Mouse (Mus musculus) right cerebral cortex, postnatal 36 days (tissue): ENCODE data around the gene Lmntd1.

Source experiments
- DNase-seq, 2 experiments: peaks; one replicate each; pipeline ENCODE4 v3.0.0; 2022; ENCODE audit warnings: low spot score in 2 of 2, mixed read lengths in 1 of 2

The Lmntd1 gene

DNA sequence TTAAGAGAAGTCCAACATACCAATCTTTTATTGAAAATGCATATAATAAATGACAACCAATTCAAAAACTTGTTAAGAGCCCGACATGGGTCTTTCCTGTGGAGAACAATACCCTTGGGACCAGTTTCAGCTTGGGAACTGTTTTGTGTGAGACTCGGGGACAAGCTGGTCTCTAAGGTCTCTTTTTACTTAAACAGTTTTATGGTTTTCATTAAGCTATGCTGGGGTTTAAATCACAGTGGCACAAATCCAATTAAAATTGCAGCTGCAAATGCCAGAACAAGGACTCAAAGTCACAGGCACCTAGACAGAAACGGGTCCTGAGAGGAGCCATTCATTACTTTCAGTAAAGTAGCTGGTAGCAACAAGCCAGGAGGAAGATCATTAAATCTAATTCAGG, 8.9 kb downstream of the Lmntd1 start:
- DNase-seq = no peak

DNA sequence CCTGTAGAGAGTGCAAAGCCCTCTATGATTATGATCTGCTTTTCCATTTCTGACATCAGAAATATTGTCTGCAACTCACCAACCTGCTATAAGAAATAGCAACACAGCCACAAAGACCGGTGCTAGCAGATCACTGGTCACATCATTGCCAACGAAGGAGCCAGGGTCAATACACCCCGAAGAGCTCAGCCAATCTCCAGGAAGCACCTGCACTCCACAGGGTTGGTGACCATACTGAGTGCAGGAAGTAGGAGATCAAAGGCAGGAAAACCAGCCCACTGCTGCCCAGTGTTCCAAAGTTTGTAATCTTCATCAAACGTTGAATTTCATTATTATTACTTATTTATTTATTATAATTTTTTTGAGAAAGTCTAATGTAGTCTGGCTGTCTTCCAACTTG, 9.5 kb downstream of the Lmntd1 start:
- no peak for DNase-seq

DNA sequence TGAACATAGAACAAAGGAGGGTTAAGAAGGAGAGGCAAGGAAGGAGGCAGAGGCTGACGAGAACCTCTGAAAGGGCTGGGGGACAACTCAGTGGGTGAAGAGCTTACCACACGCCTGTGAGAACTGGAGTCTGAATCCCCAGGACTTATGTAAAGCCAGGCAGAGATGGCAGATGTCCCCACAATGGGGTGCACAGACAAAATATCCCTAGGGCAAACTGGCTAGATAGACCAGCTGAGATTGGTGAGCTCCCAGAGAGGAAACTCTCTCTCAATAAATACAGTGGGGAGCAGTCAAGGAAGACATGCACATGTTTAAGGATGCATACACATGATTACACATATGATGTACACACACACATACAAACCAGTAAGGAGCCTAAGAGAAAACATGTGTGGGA, 10.0 kb downstream of the Lmntd1 start:
- DNase-seq = no peak

DNA sequence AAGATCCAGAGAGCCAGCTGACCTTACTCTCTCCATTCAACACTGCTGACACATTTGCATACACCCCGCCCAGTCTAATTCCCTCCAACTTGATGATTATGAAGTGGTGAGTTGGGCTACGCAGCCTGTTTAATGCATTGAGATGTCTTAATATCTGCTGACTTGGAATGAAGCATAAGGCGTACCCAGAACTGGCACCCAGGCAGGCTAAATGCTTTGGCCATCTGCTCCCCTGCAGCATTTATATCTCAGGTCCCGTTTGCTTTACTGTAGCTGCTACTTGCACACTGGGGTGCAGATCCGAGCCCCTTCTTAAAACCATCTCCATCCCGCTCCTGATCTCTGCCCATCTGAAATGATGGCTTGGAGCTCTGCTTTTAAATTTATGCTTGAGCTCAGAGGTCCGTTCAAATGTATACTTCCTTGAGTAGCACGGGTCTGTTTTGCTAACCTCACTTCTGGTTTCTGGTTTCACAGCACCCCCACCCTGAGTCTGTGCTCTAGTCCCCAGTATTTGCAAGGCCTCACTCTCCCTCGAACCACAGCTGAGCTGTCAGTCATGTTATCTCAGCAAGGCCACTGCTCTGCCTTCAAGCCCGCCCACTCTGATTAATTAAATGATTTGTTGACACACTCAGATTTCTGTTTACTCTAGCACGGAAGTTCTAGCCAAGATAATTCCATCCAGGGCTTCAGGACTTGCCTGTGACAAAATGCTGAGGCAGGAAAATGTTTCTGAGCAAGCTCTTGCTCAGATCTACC, 15.1 kb downstream of the Lmntd1 start:
- no peak for DNase-seq

DNA sequence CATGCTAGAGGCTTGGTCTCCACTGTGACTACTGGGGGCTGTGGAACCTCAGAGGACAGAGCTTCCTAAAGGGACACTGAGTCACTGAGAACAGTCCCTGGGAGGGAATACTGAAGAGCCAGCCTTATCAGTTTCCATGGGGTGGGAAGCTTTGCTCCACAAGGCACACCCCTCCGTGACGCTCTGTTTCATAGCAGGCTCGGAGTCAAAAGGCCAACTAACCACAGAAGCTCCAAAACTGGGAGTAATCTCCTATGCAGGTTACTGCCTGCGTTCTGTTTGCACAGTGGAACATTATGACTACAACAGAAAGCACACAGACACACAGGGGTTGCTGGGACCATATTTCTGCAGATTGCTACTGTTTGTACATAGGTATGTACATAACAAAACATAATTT, 18.2 kb downstream of the Lmntd1 start:
- no peak for DNase-seq

DNA sequence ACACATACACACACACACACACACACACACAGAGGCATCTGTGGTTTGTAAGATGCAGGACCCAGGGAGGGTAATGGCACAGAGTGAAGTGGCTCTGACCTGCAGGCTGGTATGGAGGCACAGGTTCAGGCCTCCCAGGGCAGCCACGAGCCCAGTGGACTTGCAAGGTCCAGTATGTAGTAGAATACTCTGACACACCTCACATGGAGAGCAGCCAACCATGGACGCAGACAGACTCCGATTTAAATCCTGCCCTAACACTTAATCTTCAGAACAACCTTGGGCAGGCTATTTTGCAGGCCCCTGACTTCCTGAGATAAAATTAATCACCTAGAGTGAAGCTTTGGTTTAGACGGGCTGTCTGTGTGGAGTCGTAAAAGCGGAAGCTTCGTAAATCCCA, 20.1 kb downstream of the Lmntd1 start:
- DNase-seq = no peak

DNA sequence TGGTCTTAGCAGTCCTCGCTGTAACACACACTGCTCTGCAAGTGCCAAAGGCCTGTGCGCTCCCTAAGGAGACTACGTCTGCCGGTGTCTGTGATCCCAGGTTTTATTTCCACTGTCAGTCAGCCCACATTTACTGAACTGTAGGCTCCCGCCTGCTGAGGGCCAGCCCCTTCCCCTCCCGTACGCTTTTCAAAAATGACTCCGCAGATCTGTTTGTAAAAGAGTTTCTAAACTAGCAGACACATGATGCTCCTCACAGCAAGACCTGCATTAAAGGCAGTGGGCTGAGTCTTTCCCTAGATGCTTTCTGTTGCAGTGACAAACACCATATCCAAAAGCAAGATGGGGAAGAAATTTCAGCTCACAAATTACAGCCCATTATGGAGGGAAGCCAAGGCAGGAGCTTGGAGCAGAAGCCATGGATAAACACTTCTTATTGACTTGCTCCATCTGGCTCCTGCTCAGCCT, 21.6 kb downstream of the Lmntd1 start:
- DNase-seq = no peak

DNA sequence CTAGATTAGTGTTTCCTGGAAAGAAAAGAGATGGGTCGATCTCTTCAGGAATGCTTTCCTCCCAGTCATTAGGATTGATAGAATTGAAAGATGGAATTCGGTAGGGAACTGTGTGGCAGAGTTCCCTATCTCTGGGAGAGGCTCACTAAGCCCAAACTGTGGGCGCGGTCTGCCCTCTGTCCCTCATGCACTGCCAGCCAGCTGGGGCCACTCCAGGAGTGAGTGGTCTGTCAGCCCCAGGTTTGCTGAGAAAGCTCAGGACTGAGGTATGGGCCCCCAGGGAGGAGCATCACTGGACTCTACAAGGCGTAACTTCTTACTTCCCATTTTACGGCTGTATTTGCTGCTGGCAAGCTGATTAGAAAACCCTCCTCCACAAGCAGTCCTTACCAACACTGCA, 22.1 kb downstream of the Lmntd1 start:
- DNase-seq = no peak

DNA sequence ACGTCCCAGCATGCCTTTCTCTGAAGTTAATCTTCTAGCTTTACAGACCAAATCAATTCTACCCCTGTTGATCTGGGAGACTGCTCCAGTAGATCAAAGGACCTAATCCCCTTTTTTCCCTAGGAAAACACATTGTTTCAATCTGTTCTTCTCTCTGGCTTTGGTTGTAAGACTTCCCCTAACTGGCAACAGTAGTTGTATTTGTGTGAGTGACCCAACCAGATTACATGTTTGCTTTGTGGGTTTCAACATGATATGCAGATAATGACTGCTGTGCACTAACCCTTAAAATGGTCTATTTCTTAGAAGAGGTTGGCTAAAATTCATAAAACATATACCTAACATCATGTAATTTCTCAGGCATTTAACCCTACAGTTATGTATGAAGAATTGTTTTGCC, 22.5 kb downstream of the Lmntd1 start:
- no peak for DNase-seq

DNA sequence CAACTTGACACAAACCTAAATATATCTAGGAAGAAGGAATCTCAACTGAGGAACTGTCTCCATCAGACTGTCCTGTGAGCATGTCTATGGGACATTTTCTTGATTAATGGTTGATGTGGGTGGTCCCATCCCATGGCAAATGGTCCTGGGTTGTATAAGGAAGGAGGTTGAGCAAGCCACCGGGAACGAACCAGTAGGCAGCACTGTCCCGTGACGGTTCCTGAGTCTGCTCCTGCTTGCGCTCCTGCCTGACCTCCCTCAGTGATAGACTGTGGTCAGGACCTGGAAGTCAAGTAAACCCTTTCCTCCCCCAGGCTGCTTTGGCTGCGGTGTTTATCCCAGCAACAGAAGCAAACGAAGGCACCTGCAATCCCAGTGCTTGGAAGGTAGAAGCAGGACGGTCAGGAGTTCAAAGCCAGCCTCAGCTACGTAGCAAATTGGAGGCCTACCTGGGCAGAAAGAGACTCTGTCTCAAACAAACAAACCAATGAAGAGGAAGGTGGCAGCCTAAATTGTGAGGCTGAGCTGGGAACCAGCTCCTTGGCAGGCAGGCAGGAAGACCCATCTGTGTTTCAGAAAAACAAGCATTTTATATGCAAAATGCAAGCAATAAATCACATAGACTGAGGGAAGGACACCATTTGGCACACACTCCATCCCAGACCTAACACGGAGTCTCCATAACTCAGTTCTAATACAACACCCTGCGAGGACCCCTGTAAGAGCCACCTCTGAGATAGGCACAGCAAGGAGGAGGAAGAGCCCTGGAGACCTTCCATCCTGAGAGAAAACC, 23.4 kb downstream of the Lmntd1 start:
- no peak for DNase-seq

DNA sequence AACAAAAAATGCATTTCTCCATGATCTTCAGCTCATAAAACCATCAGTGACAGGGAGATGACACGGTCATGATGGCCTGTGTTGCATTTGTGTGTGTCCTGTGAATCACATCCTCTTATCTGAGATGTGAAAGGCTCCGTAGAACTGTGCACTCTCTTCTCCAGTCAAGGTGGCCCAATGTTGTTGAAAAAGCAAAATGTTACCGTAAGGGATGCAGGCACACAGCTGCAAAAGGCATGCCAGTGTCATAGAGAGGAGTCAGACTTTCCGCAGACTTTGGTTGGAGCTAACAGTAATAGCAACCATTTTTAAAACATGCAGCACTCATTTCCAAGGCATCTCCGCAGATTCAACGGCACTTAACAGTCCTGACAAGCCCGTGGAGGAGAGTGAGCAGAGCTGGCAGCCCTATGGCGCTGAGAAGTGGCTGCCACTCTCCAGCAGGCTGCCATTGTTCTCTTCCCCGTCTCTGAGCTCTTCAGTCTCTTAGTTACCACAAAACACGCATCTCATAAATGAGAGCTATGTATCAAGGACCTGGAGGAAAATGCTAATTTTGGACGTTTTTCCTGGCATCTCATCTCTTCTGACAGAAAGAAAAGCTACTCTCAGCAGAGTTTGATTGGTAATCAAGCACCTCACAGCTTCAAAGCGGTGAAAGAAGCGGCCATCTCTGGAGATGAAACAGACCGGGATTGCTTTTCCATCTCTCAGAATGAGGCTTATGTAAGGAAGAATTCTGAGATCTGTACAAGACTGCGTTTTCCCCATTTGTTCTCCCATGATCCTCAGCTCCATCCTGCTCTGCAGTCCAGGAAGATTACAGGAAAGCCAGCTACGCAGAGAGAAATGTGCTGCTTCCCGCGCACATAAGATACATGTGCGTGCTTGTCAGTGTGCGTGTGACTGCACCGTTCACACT, 28.8 kb downstream of the Lmntd1 start:
- no peak for DNase-seq

DNA sequence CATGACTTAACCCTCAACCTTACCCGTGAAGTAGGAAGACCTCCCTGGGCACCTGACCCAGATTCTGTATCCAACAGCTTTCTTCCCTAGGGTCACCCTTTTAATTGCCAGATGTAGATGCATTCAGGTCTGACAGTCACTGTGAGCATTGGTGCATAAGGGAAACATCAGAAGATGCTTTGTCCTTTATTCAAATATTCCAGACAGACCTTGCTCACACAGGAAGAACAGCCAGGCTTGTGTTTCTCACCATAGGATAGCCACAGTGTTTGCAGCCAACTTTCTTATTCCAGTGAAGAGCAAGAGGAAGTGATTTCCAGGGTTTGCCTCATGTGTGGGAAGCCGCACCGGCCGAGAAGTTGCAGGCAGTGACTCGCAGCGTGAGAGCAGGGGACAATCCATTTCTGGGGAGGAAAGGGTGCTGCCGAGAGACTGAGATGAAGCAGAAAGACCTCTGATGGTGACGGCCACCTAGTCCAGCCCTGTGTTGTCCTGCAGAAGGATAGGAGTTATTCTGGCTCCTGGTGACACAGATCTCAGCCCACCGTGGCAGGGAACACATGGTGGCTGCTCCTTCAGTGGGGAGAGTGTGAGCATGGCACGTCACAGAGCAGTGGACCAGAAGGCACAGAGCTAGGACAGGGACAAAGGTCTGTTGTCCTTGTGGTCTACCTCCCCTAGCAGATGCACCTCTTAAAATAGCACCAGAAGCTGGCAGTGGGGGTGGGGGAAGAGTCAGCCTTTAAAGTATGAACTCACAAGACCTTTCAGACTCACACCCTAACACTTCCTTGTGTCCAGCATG, 32.6 kb downstream of the Lmntd1 start:
- DNase-seq = no peak

DNA sequence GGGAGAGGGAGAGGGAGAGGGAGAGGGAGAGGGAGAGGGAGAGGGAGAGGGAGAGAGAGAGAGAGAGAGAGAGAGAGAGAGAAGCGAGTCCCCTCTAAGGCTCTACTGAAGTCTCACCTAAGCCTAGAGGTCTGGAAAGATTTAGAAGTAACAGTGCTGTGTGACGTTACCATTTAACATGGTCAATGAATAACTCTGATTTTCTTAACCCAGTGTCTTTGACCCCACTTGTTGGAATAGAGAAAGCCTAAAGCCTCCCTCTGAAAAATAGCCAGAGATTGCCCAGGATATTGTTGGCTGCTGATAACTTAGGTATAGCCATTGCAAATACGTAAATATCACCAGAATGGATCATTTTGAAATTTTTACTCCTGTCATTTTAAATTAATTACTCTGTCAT, 34.4 kb downstream of the Lmntd1 start:
- DNase-seq = no peak

DNA sequence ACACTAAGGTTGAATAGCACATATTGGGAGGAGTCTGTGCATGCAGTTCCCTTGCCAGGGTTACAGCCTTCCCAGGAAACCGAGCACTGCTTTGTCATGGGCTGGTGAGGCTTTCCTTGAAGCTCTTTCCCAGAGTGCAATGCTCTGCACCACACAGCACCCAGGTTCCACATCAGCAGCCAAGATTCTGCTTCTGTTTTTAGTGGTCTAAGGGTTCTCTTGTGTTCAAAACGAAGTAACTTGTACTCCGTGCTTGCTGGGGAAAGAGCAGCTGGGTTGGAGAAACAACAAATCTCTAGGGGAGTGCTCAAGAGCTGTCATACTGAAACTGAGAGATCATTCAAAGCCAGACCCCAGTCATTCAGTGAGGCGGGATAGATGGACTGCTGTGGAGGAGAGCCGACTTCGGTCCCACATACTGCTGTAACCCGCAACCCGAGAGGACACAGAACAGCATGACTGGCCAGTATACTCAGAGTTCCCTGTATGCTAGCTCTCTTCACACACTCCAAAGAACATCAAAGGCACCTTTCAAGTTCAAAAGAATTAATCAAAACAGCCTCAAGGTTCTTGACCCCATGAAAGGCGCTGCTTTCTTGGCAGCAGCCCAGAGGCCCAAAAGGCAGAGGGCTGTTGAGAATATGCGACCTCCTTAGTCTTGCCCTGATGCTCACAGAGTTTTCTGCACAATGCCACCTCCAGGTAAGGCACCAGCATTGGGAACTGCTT, 35.5 kb downstream of the Lmntd1 start:
- no peak for DNase-seq

DNA sequence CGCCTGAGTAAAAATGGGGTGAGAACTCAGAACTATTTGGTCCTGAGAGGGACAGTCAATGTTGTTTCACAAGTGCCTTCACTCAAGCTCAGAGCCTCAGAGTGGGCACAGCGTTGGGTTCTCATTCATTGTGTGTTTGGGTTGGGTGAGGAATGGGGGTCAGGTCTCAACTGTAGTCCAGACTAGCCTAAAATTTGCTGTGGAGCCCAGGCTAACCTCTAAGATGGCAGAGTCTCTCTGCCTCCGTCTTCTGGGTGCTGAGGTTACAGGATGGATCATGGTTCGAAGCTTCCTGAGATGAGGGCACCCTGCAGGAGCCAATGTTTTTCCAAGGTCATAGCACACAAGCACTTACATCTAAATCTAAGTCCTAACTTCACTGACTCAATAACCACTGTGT, 37.4 kb downstream of the Lmntd1 start:
- DNase-seq = no peak

DNA sequence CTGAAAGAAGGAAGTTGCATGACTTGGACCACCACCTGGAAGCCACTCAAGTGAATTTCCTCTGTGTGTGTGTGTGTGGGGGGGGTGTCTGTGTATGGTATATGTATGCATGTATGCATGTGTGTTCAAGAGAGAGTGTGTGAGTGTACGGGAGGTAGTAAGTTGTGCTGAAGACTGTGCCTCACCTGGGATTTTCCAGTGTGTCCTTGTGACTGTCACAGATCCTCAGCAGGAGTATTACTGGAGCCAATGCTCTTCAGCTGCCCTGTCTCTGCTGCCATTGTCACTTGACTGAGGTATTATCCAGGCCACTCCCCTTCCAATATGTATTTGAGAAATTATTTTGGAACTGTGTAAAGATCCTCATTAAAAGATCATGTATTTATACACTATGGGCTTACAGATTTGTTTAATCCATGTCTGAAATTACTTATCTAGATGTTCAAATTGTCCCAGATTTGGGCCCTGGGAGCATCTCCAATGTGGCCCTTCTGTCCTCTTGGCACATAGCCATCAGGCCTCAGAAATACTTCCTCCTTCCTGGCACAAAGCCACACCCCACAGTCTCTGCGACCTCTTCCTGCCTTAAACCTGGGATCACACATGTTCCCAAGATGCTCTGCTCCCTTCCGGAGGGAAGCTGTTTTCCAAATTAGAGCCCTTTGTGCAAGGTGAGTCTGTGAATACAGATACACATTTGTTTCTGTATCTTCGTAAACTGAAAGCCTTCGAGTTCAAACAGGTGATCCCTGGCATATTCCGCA, 40.7 kb downstream of the Lmntd1 start:
- no peak for DNase-seq

DNA sequence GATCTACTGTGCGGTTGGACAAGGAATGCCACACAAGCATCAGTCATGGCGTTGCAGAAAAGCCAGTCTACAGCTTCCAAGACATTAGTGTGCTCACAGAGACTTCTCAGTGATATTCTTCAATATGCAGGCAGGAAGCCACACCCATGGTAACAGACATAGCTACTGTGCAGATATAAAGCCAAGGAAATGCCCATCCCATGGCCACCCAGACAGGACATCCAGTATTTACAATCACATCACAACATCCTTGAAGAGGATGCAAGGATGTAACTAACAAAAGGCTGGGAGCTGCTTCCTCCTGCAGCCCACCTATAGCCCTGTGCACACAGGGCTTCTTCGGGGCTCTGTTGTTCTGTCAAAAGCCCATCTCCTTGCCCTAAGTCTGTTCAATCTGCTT, 45.4 kb downstream of the Lmntd1 start:
- DNase-seq = no peak

DNA sequence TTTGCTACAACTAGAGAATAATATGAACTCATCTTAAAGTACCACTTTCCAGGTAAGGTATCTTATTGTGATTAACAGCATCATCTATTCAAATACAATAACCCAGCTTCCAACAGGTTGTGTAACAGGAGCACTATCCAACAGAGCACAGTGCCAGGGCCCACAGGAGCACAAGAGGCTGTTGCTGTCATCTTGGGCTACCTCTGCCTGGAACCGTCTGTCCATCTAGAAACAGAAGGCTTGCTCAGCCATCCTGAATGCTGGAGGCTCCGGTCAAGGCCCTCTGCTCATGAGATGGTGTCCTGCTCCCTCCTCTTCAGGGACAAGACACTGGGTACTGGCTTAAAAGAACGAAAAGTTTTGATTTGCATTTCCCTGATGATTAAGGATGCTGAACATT, 46.3 kb downstream of the Lmntd1 start:
- no peak for DNase-seq

DNA sequence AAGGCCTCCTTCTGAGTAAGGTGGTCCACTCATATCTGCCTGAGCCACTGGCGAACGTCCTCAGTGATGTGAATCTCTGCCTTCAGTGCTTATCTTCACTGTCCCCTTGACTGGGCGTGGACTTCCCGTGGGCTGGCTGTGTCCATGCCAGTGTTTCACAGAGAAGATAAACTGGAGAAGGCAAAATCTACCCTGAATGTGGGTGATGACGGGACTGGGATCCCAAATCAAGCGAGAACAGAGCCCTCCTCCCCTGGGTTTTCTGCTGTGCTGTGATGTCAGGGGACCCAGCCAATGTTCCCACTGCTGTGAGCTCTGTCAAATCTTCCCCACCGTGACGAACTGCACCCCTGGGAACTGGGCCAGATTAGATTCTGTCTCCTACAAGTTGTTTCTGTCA, 46.8 kb downstream of the Lmntd1 start:
- DNase-seq = no peak

DNA sequence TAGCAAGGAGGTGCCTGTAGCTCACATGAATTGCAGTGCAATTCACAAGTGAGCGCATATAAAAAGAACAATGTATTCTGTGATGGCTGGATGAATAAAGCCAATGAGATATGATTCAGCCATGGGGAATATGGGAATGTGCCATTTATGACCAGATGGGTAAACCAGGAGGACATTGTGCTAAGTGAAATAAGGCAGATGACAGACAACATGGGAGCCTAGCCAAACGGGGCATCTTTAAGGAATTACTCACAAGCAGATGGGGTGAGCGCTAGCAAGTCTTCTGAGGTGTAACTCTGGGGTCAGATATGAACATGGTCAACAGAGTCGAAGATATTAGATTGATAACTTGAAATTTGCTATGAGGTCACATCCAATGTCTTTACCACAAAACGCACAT, 48.5 kb downstream of the Lmntd1 start:
- no peak for DNase-seq
